Mouse (Mus musculus): ENCODE results near the gene Adamts14.

Adamts14 gene

GRCm38 (mm10) chr10:61232858-61233567, 40.2 kb downstream of the Adamts14 start:
- DNase-seq (ENCODE audit: low read depth): no peak

GRCm38 (mm10) chr10:61231756-61232155, 41.5 kb downstream of the Adamts14 start:
- DNase-seq (ENCODE audit: low read depth): no peak

DNA sequence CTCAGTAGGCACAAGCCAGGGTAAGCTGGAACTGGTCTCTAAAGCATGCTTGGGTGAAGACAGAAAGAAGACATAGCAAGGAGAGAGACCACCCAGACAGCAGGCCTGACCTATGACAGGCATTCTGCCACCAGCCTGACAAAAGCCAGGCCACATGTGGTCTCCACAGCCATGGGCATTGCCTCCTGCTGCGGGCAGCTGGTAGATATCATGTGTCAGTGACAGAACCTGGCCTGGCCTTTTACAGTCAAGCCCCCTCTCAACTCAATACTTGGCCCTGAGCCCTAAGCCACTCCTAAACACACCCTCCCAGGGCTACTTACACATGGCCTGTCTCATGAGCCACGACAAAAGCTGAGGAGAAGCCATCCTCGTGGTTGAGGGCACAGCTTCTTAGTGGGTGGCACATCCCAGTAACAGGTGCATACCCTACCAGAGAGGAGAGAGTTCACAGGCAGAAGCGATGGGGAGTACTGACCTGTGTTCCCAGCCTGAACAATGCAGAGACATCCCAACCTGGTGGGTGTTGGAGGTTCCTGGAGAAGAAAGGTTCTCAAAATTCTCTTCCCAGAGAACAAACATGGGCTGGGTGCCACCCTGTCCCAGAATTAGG, 46.3 kb downstream of the Adamts14 start:
- DNase-seq (ENCODE audit: low read depth): no peak

DNA sequence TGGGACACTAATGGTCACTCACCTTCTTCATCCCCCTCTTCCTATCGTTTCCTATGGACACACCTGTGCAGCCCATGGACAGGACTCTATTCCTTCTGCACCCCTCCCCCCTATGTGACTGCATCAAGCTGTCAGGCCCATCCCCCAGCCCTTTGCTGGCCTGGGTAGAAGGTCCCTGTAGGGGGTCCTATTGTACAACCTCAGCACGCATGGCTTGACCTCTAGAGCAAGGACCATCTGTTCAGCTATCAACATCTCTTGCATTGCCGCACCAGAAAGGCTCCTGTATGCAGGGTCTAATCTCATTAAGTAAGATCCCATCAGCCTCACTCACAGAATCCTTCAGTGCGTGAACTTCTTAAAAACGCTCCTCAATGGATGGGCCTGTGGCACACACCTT, 47.5 kb downstream of the Adamts14 start:
- DNase-seq (ENCODE audit: low read depth): no peak

GRCm38 (mm10) chr10:61219318-61219717, 53.9 kb downstream of the Adamts14 start:
- no peak for DNase-seq (ENCODE audit: low read depth)

GRCm38 (mm10) chr10:61216163-61216562, 57.1 kb downstream of the Adamts14 start:
- DNase-seq (ENCODE audit: low read depth): no peak

DNA sequence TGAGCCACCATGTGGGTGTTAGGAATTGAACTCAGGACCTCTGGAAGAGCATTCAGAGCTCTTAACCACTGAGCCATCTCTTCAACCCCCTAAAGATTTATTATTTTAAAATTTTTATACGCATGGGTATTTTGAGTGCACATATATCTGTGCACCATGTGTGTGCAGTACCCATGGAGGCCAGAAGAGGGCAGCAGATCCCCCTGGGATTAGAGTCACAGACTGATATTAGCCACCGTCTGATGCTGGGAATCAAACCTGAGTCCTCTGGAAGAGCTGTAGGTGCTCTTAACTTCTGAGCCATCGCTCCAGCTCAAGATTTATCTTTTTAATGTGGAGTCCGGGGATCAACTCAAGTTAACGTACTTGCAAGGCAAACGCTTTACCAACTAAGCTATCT, 57.6 kb downstream of the Adamts14 start:
- DNase-seq (ENCODE audit: low read depth): no peak

- DNase-seq (ENCODE audit: low read depth): no peak
These were observed 60.4 kb downstream of the Adamts14 start for GRCm38 (mm10) chr10:61212817-61213216.

GRCm38 (mm10) chr10:61211743-61212142, 61.5 kb downstream of the Adamts14 start:
- DNase-seq (ENCODE audit: low read depth): peak; percentile 39

GRCm38 (mm10) chr10:61211105-61211504, 62.1 kb downstream of the Adamts14 start:
- DNase-seq (ENCODE audit: low read depth): no peak

GRCm38 (mm10) chr10:61208114-61208684, 65.0 kb downstream of the Adamts14 start:
- no peak for DNase-seq (ENCODE audit: low read depth)

- no peak for DNase-seq (ENCODE audit: low read depth)
These were observed 69.3 kb downstream of the Adamts14 start for GRCm38 (mm10) chr10:61203930-61204329.

- DNase-seq (ENCODE audit: low read depth): no peak
These were observed 71.5 kb downstream of the Adamts14 start for GRCm38 (mm10) chr10:61201596-61202318.

- DNase-seq (ENCODE audit: low read depth): no peak
These were observed 72.2 kb downstream of the Adamts14 start for GRCm38 (mm10) chr10:61200998-61201397.

GRCm38 (mm10) chr10:61200232-61200820, 72.9 kb downstream of the Adamts14 start:
- DNase-seq (ENCODE audit: low read depth): no peak

- DNase-seq (ENCODE audit: low read depth): peak; percentile 78
These were observed 73.5 kb downstream of the Adamts14 start for GRCm38 (mm10) chr10:61199566-61200213.

DNA sequence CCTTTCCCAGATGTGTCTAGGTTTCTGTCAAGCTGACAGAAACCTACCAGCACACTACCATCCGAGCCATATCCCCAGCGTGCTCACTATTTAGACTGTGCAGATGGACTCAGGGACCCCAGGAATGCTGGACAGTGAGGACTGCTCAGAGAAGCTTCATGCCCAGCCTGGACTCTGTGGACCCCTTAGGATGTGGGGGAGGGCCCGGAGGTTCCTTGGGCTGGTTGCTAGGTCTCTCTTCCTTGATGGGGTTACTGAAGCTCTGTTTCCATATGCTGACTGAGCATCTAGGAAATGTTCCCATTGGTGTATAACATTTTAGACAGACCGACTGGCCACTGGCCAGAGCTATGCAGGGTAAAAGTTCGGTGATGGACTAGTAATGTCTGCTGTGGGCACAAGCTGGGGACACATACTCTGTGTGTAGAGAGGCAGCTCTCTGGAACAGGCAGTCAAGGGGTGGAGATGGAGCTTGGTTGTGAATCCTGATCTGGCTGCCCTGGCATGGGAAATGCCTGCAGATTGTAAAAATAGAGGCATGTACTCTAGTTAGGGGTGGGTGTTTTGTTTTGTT, 77.4 kb downstream of the Adamts14 start:
- DNase-seq (ENCODE audit: low read depth): no peak

DNA sequence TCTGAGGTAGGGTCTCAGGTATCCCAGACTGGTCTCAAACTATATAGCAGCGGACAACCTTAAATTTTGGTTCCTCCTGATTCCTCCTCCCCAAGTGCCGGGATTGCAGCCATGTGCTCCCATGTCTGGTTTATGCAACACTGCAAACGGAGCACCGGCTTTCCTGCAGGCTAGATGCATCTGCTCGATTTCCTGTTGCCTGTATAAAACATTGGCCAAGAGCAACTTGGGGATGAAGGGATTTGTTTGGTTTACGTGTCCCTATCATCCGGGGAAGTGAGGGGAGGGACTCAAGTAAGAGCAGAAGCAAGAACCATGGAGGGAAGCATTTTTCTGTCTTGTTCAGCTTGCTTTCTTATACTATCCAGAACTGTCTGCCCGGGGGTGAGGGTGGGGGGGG, 78.0 kb downstream of the Adamts14 start:
- DNase-seq (ENCODE audit: low read depth): no peak

DNA sequence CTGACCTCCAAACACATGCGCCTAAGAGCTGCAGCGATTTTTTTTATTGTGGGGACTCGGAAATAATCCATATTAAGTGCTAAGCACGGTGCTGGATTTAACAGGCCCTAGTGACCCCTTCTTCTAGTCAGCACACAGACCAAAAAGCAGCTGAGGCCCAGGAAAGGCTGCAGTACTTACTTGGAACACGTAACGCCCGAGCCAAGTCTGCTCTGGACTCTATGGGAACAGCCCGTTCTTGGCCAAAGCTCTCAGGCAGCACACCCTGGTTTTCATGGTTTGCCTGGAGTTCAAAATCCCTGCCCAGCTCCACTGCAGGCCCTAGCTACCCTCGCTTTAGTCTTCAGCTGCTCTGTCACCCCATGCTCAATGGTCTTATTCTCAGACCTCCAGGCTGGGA, 78.6 kb downstream of the Adamts14 start:
- DNase-seq (ENCODE audit: low read depth): no peak

DNA sequence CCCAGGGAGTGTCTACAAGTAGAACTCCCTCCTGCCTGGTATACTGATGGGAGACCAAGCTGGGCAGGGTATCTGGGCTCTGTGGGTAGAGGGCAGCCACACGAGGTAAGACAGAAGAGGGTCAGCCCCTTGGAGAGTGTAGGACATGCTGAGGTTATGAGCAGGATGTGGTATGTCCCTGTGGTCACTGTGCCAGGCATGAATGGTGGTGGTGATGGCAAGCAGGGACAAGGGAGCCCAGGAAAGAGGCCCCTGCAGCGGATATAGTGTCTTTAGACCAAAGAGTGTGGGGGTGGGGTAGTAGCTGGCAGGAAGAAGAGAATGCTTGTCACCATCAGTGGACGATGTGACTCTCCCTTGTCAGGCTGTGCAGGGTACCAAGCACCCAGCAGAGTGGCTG, 85.2 kb downstream of the Adamts14 start:
- DNase-seq (ENCODE audit: low read depth): no peak

GRCm38 (mm10) chr10:61187001-61187400, 86.2 kb downstream of the Adamts14 start:
- DNase-seq (ENCODE audit: low read depth): no peak

GRCm38 (mm10) chr10:61179927-61180326, 93.3 kb downstream of the Adamts14 start:
- DNase-seq (ENCODE audit: low read depth): no peak
